Comparison of ENCODE assay signal across 8 mouse cellular contexts in the genomic region with DNA sequence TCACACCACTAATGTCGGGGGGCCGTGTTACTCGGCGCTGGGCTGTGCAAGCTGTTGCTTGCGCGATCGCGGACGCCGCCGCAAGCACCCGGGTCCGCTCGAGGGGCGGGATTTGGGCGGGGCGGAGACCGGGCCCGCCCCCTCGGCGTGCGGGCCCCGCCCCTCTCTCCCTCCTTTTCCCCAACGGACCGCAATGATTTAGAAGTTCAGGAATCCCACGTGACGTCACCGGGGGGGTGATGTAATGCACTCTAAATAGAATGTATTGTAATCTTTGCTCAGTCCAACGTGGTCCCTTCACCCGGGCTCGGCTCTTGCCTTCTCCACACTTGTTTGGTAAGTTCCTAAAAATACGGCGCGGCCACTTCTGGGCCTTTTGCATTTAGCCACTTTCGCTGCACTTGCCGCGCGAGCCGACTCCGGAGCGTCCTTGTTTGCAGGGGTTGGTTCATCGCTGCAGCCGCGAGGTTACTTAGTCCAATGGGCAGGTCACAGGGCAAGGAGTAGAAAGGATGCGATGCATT. TPM values are rescaled to one million over a fixed set of nuclear protein-coding genes. Genes with fewer than 3 reads are reported as not detected.
A peak's percentile ranks its signal among the peaks of the same experiment; 100 is the strongest.
DNase-seq lines count a peak whose midpoint lies in the region; ATAC-seq lines count a peak whose summit lies in the region.

A gene (plus strand): TSS at position 233 of the 524 bp plus-strand sequence.

- ATAC-seq in common myeloid progenitor, adult 5-6 weeks (replicated peaks; ENCODE audit: low read depth, poor library complexity, severe bottlenecking), result peak; percentile 52
- ATAC-seq in megakaryocyte, adult 5-6 weeks (ENCODE audit: poor library complexity, severe bottlenecking), result peak; percentile 62

- peak; percentile 84 for DNase-seq in ZHBTc4 (ENCODE audit: low read depth, low spot score)
- DNase-seq in gastrocnemius, postnatal 10 days, result peak; percentile 91
- DNase-seq in hindlimb bud, embryonic 11.5 days (ENCODE audit: extremely low spot score, low read depth, low spot score), result peak; percentile 79
- DNase-seq in left cerebral cortex, adult 8-10 months (ENCODE audit: low spot score in 2 of 2), result peak; percentile 33 to 67
- peak; percentile 70 for DNase-seq in right cerebral cortex, adult 18-20 months
- peak; percentile 88 for DNase-seq in urinary bladder, postnatal 14 days (ENCODE audit: low spot score)

RNA-seq across cellular contexts. Expression of the gene that starts here (rescaled TPM):
- 0.50 TPM in 1 of 2 replicates, not detected in the other for total RNA-seq in common myeloid progenitor, adult 5-6 weeks (2017)
- 10 to 100 TPM in 1 of 2 experiments, 1 to 10 TPM in 1; 9.7 to 16.3 TPM for total RNA-seq in gastrocnemius, postnatal 10 days (2021)
- total RNA-seq in left cerebral cortex, adult 8-10 months (2022), result 1 to 10 TPM; 5.0 to 6.9 (median 6.2) TPM
- total RNA-seq in megakaryocyte, adult 5-6 weeks (2015), result 0.04 and 0.07 TPM in 2 replicates
- total RNA-seq in megakaryocyte, adult 5-6 weeks (2017), result 0.07 TPM in 1 of 2 replicates, not detected in the other

Comparison
In these comparisons a context has a peak if more than half of its experiments do, and no peak if none do; other contexts are left out.
1. Peak in every context shown above with its lines: DNase-seq and ATAC-seq.
2. Peak in ATAC-seq in common myeloid progenitor, adult 5-6 weeks; RNA of the gene not detected or under 1 TPM.
3. Peak in ATAC-seq in megakaryocyte, adult 5-6 weeks; RNA of the gene not detected or under 1 TPM.